Mouse (Mus musculus) embryonic facial prominence, embryonic 14.5 days (tissue): ENCODE results near the gene Tmem41a. TPM values are rescaled to one million over a fixed set of nuclear protein-coding genes. Genes with fewer than 3 reads are reported as not detected.
A peak's percentile ranks its signal among the peaks of the same experiment; 100 is the strongest.
"Not testable (repeated sequence)": the region's sequence is repeated elsewhere in the genome, so short reads cannot be mapped to it uniquely, and the experiment has no call there.

Experiments used
- ATAC-seq: fragments of 200-750 bp; cut with Nextera tagmentation; 2 replicates; pipeline ENCODE4 v1.8.0; 2017; ENCODE audit warnings: low read depth, moderate number of reproducible peaks, moderate TSS enrichment
- DNase-seq: peaks from one replicate; pipeline ENCODE4 v3.0.0-alpha.2; 2015; ENCODE audit warnings: low spot score
- H3K27ac ChIP-seq: fragments of 300-500 bp; sonication (generic); replicated peaks from 2 replicates; pipeline ENCODE4 v1.5.1; 2014; ENCODE audit warnings: low read depth, mild to moderate bottlenecking, low read length, moderate library complexity
- H3K27me3 ChIP-seq: fragments of 300-500 bp; sonication (generic); replicated peaks from 2 replicates; pipeline ENCODE4 v1.6.1; 2014; ENCODE audit warnings: low read length; ENCODE audit not compliant: control insufficient read depth, insufficient read depth
- H3K36me3 ChIP-seq: fragments of 300-500 bp; sonication (generic); 2 replicates; pipeline ENCODE4 v1.6.1; 2014; ENCODE audit warnings: low read length, mixed read lengths; ENCODE audit not compliant: control insufficient read depth, insufficient read depth
- H3K4me1 ChIP-seq: fragments of 300-500 bp; sonication (generic); 2 replicates; pipeline ENCODE4 v1.6.1; 2014; ENCODE audit warnings: antibody characterized with exemption, low read length; ENCODE audit not compliant: control insufficient read depth, insufficient read depth
- H3K4me2 ChIP-seq: fragments of 300-500 bp; sonication (generic); 2 replicates; pipeline ENCODE4 v1.6.1; 2014; ENCODE audit warnings: low read depth, mild to moderate bottlenecking, low read length, moderate library complexity, mixed read lengths
- H3K4me3 ChIP-seq: fragments of 300-500 bp; sonication (generic); 2 replicates; pipeline ENCODE4 v1.5.1; 2014; ENCODE audit warnings: low read depth, mild to moderate bottlenecking, low read length
- H3K9ac ChIP-seq: fragments of 300-500 bp; sonication (generic); 2 replicates; pipeline ENCODE4 v1.6.1; 2014; ENCODE audit warnings: low read depth, mild to moderate bottlenecking, low read length, moderate library complexity, mixed read lengths
- H3K9me3 ChIP-seq: fragments of 300-500 bp; sonication (generic); 2 replicates; pipeline ENCODE4 v1.6.1; 2016; ENCODE audit warnings: low read length; ENCODE audit not compliant: control insufficient read depth
- WGBS: fragments of 180-500 bp; shearing (Covaris S2); extraction: QIAGEN DNeasy Blood & Tissue Kit; methylation state at CpG from one replicate; pipeline ENCODE4 v1.1.7; 2014; 5-methylcytosine and 5-hydroxymethylcytosine counted together
- polyA plus RNA-seq: library from polyadenylated mRNA; unstranded; fragments of >200 nt; fragmentation: Nextera tagmentation; extraction: Ambion mirVana; gene quantifications from 2 replicates; pipeline ENCODE4 v1.2.1, GENCODE M21; 2014

Gene Tmem41a
- polyA plus RNA-seq, 1 experiment from 2014 or later = 41.1 TPM

DNA sequence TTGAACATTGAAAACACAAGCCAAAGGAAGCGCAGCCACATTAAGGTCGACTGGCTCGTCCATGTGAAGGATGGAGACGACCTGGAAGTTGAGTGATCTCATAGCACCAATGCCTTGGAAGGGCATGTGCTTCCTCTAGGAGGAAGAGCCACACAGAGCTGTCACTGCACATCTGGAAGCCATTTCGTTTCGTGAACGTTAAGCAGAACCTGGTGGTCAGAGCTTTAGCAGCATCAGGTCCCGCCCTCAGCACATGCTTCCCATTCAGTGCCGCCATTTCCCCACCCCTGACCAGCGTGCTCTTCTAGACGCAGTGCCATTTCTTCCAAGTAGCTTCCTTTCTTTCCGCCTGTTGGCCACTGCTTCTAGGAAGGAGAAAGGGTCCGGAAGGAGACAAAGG is 18.9 kb downstream of the Tmem41a start:
- Histone ChIP-seq H3K4me3 (no peak overlapping the region), H3K9ac (no peak overlapping the region), H3K4me1 (no peaks in the 10 kb centered on the region), H3K9me3 (no peaks in the 10 kb centered on the region), H3K4me2 (no peak overlapping the region), H3K27me3 (no peaks in the 10 kb centered on the region), H3K27ac (no peak overlapping the region), H3K36me3 (peaks cover 19% of the 10 kb centered on the region)
- DNase-seq (peak; percentile 5), ATAC-seq (no peak)
- 54% methylated on average over 13 of the region's 13 CpGs for WGBS

DNA sequence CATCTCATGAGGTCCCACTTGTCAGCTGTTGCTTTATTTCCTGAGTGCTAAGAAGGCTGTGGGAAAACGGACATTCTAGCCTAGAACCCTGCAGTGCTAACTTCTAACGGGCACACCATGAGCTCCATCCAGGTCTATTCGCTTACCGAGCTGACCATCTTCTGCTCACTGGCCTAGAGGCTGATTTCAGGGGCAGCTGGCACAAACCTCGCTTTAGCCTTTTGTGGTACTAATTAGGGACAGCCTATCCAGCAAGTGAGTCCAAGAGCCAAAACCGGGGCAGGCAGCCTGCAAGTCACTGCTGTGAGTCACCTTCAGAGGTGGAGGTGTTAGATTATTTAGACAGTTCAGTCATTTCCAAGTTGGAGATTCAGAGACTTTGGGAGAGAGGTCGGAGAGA is 30.7 kb downstream of the Tmem41a start:
- Histone ChIP-seq H3K27ac (no peak overlapping the region), H3K36me3 (0 out of 2 replicates have a peak, but pooled peaks cover 5% of the 10 kb centered on the region), H3K4me2 (no peak overlapping the region), H3K9me3 (no peaks in the 10 kb centered on the region), H3K9ac (no peak overlapping the region), H3K4me1 (no peaks in the 10 kb centered on the region), H3K27me3 (no peaks in the 10 kb centered on the region), H3K4me3 (no peak overlapping the region)
- DNase-seq (no peak), ATAC-seq (no peak)
- WGBS = 72% methylated on average over 7 of the region's 7 CpGs

DNA sequence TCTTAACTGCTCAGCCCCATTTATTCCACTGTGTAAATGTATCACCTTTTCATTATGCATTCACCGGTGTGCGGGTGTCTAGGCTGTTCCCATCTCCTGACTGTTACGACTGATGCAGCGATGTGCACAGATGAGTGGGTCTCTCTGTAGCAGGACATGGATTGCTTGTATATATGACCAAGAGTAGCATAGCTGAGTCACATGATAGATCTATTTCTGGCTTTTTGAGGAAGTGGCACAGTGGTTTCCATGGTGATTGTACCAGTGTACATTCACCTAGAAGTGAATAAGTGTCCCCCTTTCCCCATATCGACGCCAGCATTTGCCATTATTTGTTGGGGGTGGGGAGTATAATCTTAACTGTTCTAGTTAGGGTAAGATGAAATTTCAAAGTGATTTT is 34.0 kb downstream of the Tmem41a start:
- Histone ChIP-seq H3K9ac (no peak overlapping the region), H3K4me2 (no peak overlapping the region), H3K36me3 (0 out of 2 replicates have a peak, but pooled peaks cover 5% of the 10 kb centered on the region), H3K27ac (no peak overlapping the region), H3K9me3 (no peaks in the 10 kb centered on the region), H3K27me3 (no peaks in the 10 kb centered on the region), H3K4me1 (no peaks in the 10 kb centered on the region), H3K4me3 (no peak overlapping the region)
- ATAC-seq (no peak), DNase-seq (no peak)
- 87% methylated on average over 6 of the region's 6 CpGs for WGBS

DNA sequence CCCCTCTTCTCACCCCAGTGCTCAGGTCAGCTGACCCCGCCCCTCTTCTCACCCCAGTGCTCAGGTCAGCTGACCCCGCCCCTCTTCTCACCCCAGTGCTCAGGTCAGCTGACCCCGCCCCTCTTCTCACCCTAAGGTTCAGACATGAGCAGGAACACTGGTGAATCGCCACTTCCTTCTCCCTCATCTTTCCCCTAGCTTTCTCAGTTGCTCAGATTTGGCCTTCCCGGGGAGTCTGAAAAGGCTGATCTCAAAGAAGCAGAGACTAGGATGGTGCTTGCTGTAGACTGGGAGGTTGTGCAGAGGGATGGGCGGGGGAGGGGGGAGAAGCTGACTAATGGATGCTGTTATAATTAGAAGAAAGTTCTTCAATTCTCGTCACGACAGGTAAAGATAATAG is 38.4 kb downstream of the Tmem41a start:
- not testable (repeated sequence) for H3K27ac ChIP-seq, H3K4me1 ChIP-seq, H3K27me3 ChIP-seq, H3K9ac ChIP-seq, H3K36me3 ChIP-seq, DNase-seq, H3K4me3 ChIP-seq, H3K4me2 ChIP-seq, ATAC-seq, H3K9me3 ChIP-seq
- 40% methylated on average over 6 of the region's 8 CpGs for WGBS

DNA sequence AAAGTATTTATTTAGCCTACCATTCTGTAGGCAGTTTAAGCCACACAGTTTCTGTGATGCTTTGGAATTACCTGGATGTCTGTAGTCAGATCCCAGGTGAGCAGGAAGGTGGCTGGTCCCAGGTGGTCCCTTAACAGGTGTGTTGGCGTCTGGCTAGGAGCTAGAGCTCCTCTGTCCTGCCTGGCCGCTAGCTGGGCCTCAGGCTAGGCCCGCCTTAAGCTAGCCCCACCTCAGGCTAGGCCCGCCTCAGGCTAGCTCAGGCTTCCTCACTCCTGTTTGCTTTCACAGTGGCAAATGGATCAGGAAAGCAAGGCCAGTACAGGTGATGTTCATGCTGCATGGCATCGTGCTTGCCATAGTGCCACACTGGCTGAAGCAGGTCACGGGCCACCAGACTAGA is 40.5 kb downstream of the Tmem41a start:
- no peak overlapping the region for H3K9ac ChIP-seq
- no peak for ATAC-seq
- H3K36me3 ChIP-seq = no peaks in the 10 kb centered on the region
- DNase-seq = no peak
- no peaks in the 10 kb centered on the region for H3K27me3 ChIP-seq
- no peak overlapping the region for H3K4me2 ChIP-seq
- H3K4me1 ChIP-seq = no peaks in the 10 kb centered on the region
- no peaks in the 10 kb centered on the region for H3K9me3 ChIP-seq
- no peak overlapping the region for H3K4me3 ChIP-seq
- 89% methylated on average over 5 of the region's 6 CpGs for WGBS
- H3K27ac ChIP-seq = no peak overlapping the region

GRCm38 (mm10) chr16:21905996-21906395 is 41.4 kb downstream of the Tmem41a start:
- no peak overlapping the region for H3K4me2 ChIP-seq
- H3K27ac ChIP-seq = no peak overlapping the region
- no peak overlapping the region for H3K9ac ChIP-seq
- WGBS = 90% methylated on average over 7 of the region's 7 CpGs
- H3K36me3 ChIP-seq = no peaks in the 10 kb centered on the region
- no peaks in the 10 kb centered on the region for H3K27me3 ChIP-seq
- H3K9me3 ChIP-seq = no peaks in the 10 kb centered on the region
- no peaks in the 10 kb centered on the region for H3K4me1 ChIP-seq
- DNase-seq (no peak), ATAC-seq (no peak)
- H3K4me3 ChIP-seq = no peak overlapping the region

DNA sequence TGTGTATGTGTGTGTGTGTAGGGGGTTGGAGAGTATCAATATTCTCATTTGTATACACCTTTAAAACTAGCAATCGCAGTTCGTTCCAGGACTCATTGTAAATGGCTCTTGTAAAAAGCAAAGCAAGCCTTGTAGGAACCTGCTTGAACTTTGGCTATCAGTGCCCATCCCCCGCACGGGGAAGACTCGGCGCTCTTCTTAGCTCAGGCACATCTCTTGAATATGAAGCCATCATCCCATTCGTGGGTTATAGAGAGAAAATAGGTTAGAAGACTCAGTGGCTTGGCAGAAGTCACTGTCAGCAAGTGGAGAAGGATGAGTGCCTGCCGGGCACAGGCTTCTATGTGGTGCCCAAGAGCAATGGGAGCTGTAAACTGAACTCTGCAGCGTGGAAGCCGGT is 42.7 kb downstream of the Tmem41a start:
- no peaks in the 10 kb centered on the region for H3K36me3 ChIP-seq
- DNase-seq (no peak), ATAC-seq (no peak)
- H3K9ac ChIP-seq = no peak overlapping the region
- H3K27ac ChIP-seq = no peak overlapping the region
- H3K4me3 ChIP-seq = no peak overlapping the region
- WGBS = 85% methylated on average over 10 of the region's 10 CpGs
- H3K27me3 ChIP-seq = no peaks in the 10 kb centered on the region
- no peaks in the 10 kb centered on the region for H3K9me3 ChIP-seq
- H3K4me2 ChIP-seq = no peak overlapping the region
- no peaks in the 10 kb centered on the region for H3K4me1 ChIP-seq

- Histone ChIP-seq H3K36me3 (no peaks in the 10 kb centered on the region), H3K4me1 (no peaks in the 10 kb centered on the region), H3K4me3 (no peak overlapping the region), H3K27ac (no peak overlapping the region), H3K9me3 (no peaks in the 10 kb centered on the region), H3K4me2 (no peak overlapping the region), H3K9ac (no peak overlapping the region), H3K27me3 (no peaks in the 10 kb centered on the region)
- DNase-seq (no peak), ATAC-seq (no peak)
- 71% methylated on average over 5 of the region's 5 CpGs for WGBS
These were observed 46.1 kb downstream of the Tmem41a start for GRCm38 (mm10) chr16:21901286-21901685.

DNA sequence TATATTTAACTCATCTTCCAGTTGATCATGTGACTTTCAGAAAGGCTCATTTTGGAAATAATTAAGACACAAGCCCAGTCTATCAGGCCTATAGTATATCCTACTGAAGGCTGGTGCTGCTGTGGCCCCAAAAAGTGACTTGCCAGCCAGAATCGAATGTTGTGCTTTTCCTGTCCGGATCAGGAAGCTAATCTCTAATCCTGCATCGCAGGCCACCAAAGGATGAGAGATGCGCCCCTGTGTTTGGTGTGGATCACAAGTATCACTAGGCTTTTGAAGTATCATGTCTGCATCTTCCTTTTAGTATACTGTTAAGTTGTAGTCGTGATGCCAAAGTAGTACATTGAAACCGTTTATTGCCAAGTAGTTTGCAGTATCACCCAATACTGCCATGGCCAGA is 53.5 kb downstream of the Tmem41a start:
- no peak for DNase-seq
- WGBS = 86% methylated on average over 6 of the region's 6 CpGs

More for the DNA sequence above, 53.5 kb downstream of the Tmem41a start:
- Histone ChIP-seq H3K4me2 (no peak overlapping the region), H3K4me1 (no peaks in the 10 kb centered on the region), H3K9me3 (no peaks in the 10 kb centered on the region), H3K27me3 (no peaks in the 10 kb centered on the region), H3K9ac (no peak overlapping the region), H3K4me3 (no peak overlapping the region), H3K36me3 (no peaks in the 10 kb centered on the region), H3K27ac (no peak overlapping the region)
- no peak for ATAC-seq
